Mouse (Mus musculus) G1E (cell line): ENCODE measurements around the gene Sigirr. TPM values are rescaled to one million over a fixed set of nuclear protein-coding genes. Genes with fewer than 3 reads are reported as not detected.

Experiments
- ATAC-seq: 2 replicates; pipeline ENCODE4 v1.8.0; 2016; ENCODE audit warnings: mild to moderate bottlenecking; ENCODE audit not compliant: insufficient number of reproducible peaks, poor library complexity, low FRiP score, severe bottlenecking; ENCODE audit errors: extremely low read depth
- DNase-seq: peaks from one replicate; pipeline ENCODE4 v3.0.0; 2012; ENCODE audit warnings: low spot score
- H3K27me3 ChIP-seq: 2 replicates; pipeline ENCODE4 v1.6.1; 2012; ENCODE audit warnings: mild to moderate bottlenecking, low read length, inconsistent platforms; ENCODE audit not compliant: insufficient read depth
- H3K36me3 ChIP-seq: replicated peaks from 2 replicates; pipeline ENCODE3; 2012; ENCODE audit warnings: mild to moderate bottlenecking, inconsistent platforms
- H3K4me1 ChIP-seq: 2 replicates; pipeline ENCODE4 v1.6.1; 2012; ENCODE audit warnings: low read depth, low read length, inconsistent platforms, mixed read lengths; ENCODE audit not compliant: insufficient read depth
- H3K4me3 ChIP-seq: 2 replicates; pipeline ENCODE4 v1.5.1; 2012; ENCODE audit warnings: low read depth, mild to moderate bottlenecking, inconsistent platforms, low read length, moderate library complexity, mixed read lengths
- H3K9me3 ChIP-seq: replicated peaks from 2 replicates; pipeline ENCODE4 v1.6.1; 2012; ENCODE audit warnings: inconsistent platforms
- CTCF ChIP-seq: IDR thresholded peaks from 2 replicates; pipeline ENCODE4 v1.5.1; 2012; ENCODE audit warnings: low read depth, low read length, inconsistent platforms, mixed read lengths
- GATA1 ChIP-seq: IDR thresholded peaks from 2 replicates; pipeline ENCODE4 v1.6.1; 2012; ENCODE audit warnings: borderline replicate concordance, low read length, inconsistent platforms, mixed read lengths
- GATA2 ChIP-seq: IDR thresholded peaks from 2 replicates; pipeline ENCODE4 v1.6.1; 2012; ENCODE audit warnings: low read depth, low read length, inconsistent platforms, borderline replicate concordance
- POLR2AphosphoS5 ChIP-seq: IDR thresholded peaks from 2 replicates; pipeline ENCODE4 v1.6.1; 2012; ENCODE audit warnings: low read depth, low read length, inconsistent platforms; ENCODE audit not compliant: insufficient replicate concordance
- TAL1 ChIP-seq: conservative IDR thresholded peaks from 2 replicates; pipeline ENCODE4 v1.6.1; 2012; ENCODE audit warnings: low read depth, low read length, inconsistent platforms, mixed read lengths
- polyA plus RNA-seq: library from polyadenylated mRNA; stranded (reverse); fragments of >175 nt; gene quantifications from 2 replicates; pipeline ENCODE4 v1.2.3, GENCODE M21; 2012
- total RNA-seq, 2 experiments: library from RNA; stranded (forward) in 1 of 2; stranded (reverse) in 1 of 2; fragments of 200-1000 nt in 1 of 2; fragments of >200 nt in 1 of 2; fragmentation: Nextera tagmentation in 1 of 2; gene quantifications; 2 replicates each; pipeline ENCODE4 v1.2.3; 2014 to 2017

Sigirr gene
- total and polyA plus RNA-seq, 3 experiments = 6.7 to 8.6 (median 6.9) TPM

DNA sequence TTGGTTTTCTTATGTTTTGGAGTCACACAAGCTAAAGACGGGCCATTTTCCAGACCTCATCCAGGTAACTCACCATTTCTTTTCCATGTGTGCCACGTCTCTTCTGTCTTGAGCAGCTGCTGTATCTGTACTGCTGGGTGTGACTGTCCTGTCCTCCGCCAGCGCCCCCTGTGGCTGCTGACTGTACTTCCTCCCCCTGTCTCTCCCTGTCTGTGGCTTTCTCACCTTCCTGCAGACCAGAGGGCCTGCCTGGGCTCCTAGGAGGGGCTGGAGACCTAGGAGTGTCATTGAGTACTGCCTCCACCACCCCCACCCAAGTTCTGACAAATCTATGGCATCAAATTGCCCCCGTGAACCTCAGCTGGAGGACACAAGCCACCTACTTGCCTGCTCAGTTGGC lies 42.7 kb upstream of the Sigirr start:
- no peak for TF ChIP-seq GATA1
- TF ChIP-seq TAL1 = no peak
- no peak for TF ChIP-seq POLR2AphosphoS5
- no peak for TF ChIP-seq GATA2
- peak; percentile 49; the same call in 1 of the 2 replicates for TF ChIP-seq CTCF
- Histone ChIP-seq H3K9me3 (no peaks in the 10 kb centered on the region), H3K4me1 (peaks cover 13% of the 10 kb centered on the region), H3K36me3 (peaks cover 91% of the 10 kb centered on the region), H3K27me3 (no peaks in the 10 kb centered on the region), H3K4me3 (no peak overlapping the region)
- ATAC-seq (peak; percentile 57), DNase-seq (peak; percentile 34)

GRCm38 (mm10) chr7:141141326-141141725 lies 41.0 kb upstream of the Sigirr start:
- DNase-seq (no peak), ATAC-seq (no peak)
- Histone ChIP-seq H3K27me3 (no peaks in the 10 kb centered on the region), H3K9me3 (no peaks in the 10 kb centered on the region), H3K4me3 (no peak overlapping the region), H3K36me3 (peaks cover 90% of the 10 kb centered on the region), H3K4me1 (peaks cover 13% of the 10 kb centered on the region)
- TF ChIP-seq POLR2AphosphoS5 (no peak), TAL1 (no peak), GATA2 (no peak), CTCF (no peak), GATA1 (no peak)

GRCm38 (mm10) chr7:141131904-141132755 lies 31.8 kb upstream of the Sigirr start:
- no peaks in the 10 kb centered on the region for H3K9me3 ChIP-seq
- no peak for DNase-seq
- no peak for ATAC-seq
- TF ChIP-seq TAL1 (peak; percentile 22), GATA1 (no peak)
- H3K4me3 ChIP-seq = peak overlapping the region; percentile 83
- peaks cover 34% of the 10 kb centered on the region for H3K4me1 ChIP-seq
- H3K27me3 ChIP-seq = no peaks in the 10 kb centered on the region
- peaks cover 42% of the 10 kb centered on the region for H3K36me3 ChIP-seq

DNA sequence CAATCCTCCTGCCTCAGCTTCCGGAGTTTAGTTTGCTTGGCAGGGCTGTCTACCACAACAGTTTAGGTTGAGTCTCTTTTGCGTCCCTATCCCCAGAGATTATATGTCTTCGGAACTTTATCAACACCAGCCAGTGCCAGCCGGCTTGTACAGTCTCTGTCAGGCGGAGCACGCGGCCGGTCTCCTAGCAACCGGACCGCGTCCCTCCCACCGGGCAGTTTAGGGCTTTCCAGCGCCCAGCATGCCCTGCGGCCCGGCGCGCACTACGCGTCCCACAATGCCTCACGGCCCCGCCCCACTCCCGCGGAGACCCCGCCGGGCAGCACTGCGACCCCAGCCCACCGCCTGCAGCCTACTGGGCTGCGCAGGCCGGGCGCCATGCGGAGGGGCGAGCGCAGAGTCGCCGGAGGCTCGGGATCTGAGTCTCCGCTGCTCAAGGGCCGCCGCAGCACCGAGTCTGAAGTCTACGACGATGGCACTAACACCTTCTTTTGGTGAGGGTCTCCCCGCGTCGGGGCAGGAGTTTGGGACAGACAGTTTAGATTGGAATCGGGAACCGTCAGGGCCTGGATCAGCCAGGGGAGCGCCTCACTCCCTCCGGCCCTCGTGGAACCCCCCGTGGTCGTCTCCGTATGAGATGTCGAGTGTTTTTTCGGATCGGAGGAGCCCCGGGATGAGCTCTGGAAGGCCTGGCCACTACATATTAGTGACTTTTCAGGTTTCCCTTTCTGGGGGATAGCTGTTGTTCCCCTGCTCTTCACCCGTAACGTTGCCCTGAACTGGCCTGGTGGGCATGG lies 30.9 kb upstream of the Sigirr start:
- ATAC-seq = peak; percentile 97
- Histone ChIP-seq H3K36me3 (peaks cover 32% of the 10 kb centered on the region), H3K4me1 (peaks cover 34% of the 10 kb centered on the region), H3K9me3 (no peaks in the 10 kb centered on the region), H3K4me3 (peak overlapping the region; percentile 83), H3K27me3 (no peaks in the 10 kb centered on the region)
- TF ChIP-seq POLR2AphosphoS5 = no peak
- no peak for TF ChIP-seq CTCF
- no peak for TF ChIP-seq GATA1
- no peak for TF ChIP-seq GATA2
- peak; percentile 42; the same call in 1 of the 2 replicates for TF ChIP-seq TAL1
- peak; percentile 89 for DNase-seq

- DNase-seq (no peak), ATAC-seq (no peak)
- Histone ChIP-seq H3K4me1 (peaks cover 25% of the 10 kb centered on the region), H3K36me3 (no peaks in the 10 kb centered on the region), H3K27me3 (no peaks in the 10 kb centered on the region; the same call in 1 of the 2 replicates), H3K9me3 (no peaks in the 10 kb centered on the region), H3K4me3 (peak overlapping the region; percentile 75)
- TF ChIP-seq GATA1 (no peak), POLR2AphosphoS5 (no peak), TAL1 (no peak), GATA2 (no peak), CTCF (no peak)
Measured at GRCm38 (mm10) chr7:141123517-141123856, 23.1 kb upstream of the Sigirr start.
